8 mouse cellular contexts compared by ENCODE assay signal in the genomic region with DNA sequence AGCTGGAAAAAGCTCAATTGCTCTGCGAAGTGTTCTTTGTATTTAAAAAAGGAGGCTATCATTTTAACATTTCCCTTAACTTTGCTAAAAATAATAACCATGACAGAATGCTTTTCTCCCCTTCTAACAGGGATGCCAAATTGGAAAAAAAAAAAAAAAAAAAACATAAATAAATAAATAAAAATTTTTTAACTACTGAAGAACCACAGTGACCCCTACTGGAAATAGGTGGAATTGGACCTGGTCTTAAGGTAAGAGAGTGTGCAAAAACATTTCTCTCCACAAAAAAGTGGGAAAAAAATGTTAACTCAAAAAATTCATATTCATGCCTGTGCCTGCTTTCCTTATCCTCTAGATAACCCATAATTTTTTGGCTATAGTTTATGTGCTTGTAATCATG.
DNase-seq lines count a peak whose midpoint lies in the region; ATAC-seq and TF ChIP-seq lines count a peak whose summit lies in the region.
"Had no signal": no experiment of that assay in that cellular context is flagged by ENCODE, and none has a peak within 500 bp of the region (broad histone marks: within the 10 kb centered on the region; RNA-seq: fewer than 3 reads in every experiment).

No protein-coding gene starts in this region.

- no peaks in the 10 kb centered on the region for H3K36me3 ChIP-seq in hindbrain, postnatal 0 days (ENCODE audit: insufficient read depth, low read length)
- H3K36me3 ChIP-seq in hindbrain, embryonic 12.5 days, result no peaks in the 10 kb centered on the region
- H3K36me3 ChIP-seq: midbrain, embryonic 12.5 days had no signal

- peak; percentile 85 for DNase-seq in hindbrain, postnatal 0 days (ENCODE audit: low spot score)
- peak; percentile 8 for DNase-seq in thymus, postnatal 14 days
- no peak for DNase-seq in thymus, postnatal 25 days
- DNase-seq in cerebellum, adult 2 months, result peak in 1 of 2 experiments; percentile 39
- DNase-seq in lung, postnatal 10 days, result peak; percentile 49
- DNase-seq in spleen, adult 12 weeks (ENCODE audit: low spot score), result no peak

- no peaks in the 10 kb centered on the region for H3K4me1 ChIP-seq in hindbrain, postnatal 0 days (ENCODE audit: insufficient read depth, low read length)
- no peaks in the 10 kb centered on the region for H3K4me1 ChIP-seq in hindbrain, embryonic 12.5 days
- H3K4me1 ChIP-seq in cerebellum, adult 2 months (ENCODE audit: control insufficient read depth, insufficient read depth, low read length), result no peaks in the 10 kb centered on the region

- H3K9ac ChIP-seq in hindbrain, postnatal 0 days (replicated peaks; ENCODE audit: low read length), result no peak overlapping the region
- H3K9ac ChIP-seq in hindbrain, embryonic 12.5 days, result no peak overlapping the region
- H3K9ac ChIP-seq: midbrain, embryonic 12.5 days had no signal

- H3K4me2 ChIP-seq in hindbrain, postnatal 0 days (ENCODE audit: low read depth, low read length), result 0 out of 2 replicates have a peak overlapping the region, but pooled peaks have one; percentile 16
- no peak overlapping the region for H3K4me2 ChIP-seq in hindbrain, embryonic 12.5 days (replicated peaks)
- H3K4me2 ChIP-seq: midbrain, embryonic 12.5 days had no signal

- H3K27me3 ChIP-seq in hindbrain, postnatal 0 days (ENCODE audit: insufficient read depth, low read length), result no peaks in the 10 kb centered on the region
- H3K27me3 ChIP-seq in hindbrain, embryonic 12.5 days, result no peaks in the 10 kb centered on the region
- no peaks in the 10 kb centered on the region for H3K27me3 ChIP-seq in cerebellum, adult 2 months (ENCODE audit: control insufficient read depth, insufficient read depth, low read length)
- H3K27me3 ChIP-seq: midbrain, embryonic 12.5 days had no signal

- no peak for TF ChIP-seq POLR2A in cerebellum, adult 2 months (IDR thresholded peaks at IDR 0.05; ENCODE audit: borderline replicate concordance, insufficient read depth, low read length)

- no peak overlapping the region for H3K4me3 ChIP-seq in hindbrain, postnatal 0 days (ENCODE audit: low read length)
- no peak overlapping the region for H3K4me3 ChIP-seq in hindbrain, embryonic 12.5 days
- H3K4me3 ChIP-seq in cerebellum, adult 2 months (replicated peaks; ENCODE audit: insufficient read depth, low read depth, low read length), result no peak overlapping the region
- H3K4me3 ChIP-seq: midbrain, embryonic 12.5 days had no signal

- 19% methylated on average over 1 of the region's 1 CpGs for WGBS in hindbrain, postnatal 0 days
- 83% methylated on average over 1 of the region's 1 CpGs for WGBS in hindbrain, embryonic 12.5 days
- WGBS in cerebellum, adult 2 months, result 4% methylated on average over 1 of the region's 1 CpGs

- H3K27ac ChIP-seq in hindbrain, postnatal 0 days, result no peak overlapping the region
- H3K27ac ChIP-seq in hindbrain, embryonic 12.5 days, result no peak overlapping the region
- H3K27ac ChIP-seq in cerebellum, adult 2 months (ENCODE audit: insufficient read depth, low read length), result no peak overlapping the region
- H3K27ac ChIP-seq: midbrain, embryonic 12.5 days had no signal

- peak; percentile 74 for TF ChIP-seq CTCF in hindbrain, postnatal 0 days (IDR thresholded peaks at IDR 0.05; ENCODE audit: low read depth)
- peak; percentile 32; the same call in 1 of the 2 replicates for TF ChIP-seq CTCF in cerebellum, adult 2 months (IDR thresholded peaks at IDR 0.05; ENCODE audit: borderline replicate concordance, insufficient read depth, low read depth, low read length)

- no peak for ATAC-seq in hindbrain, postnatal 0 days
- ATAC-seq in hindbrain, embryonic 12.5 days (ENCODE audit: low FRiP score), result no peak

- H3K9me3 ChIP-seq in hindbrain, postnatal 0 days (ENCODE audit: low read length), result no peaks in the 10 kb centered on the region
- no peaks in the 10 kb centered on the region for H3K9me3 ChIP-seq in hindbrain, embryonic 12.5 days (replicated peaks)
- H3K9me3 ChIP-seq: midbrain, embryonic 12.5 days had no signal

Comparison
In these comparisons a context has a peak if more than half of its experiments do, and no peak if none do; other contexts are left out.
1. DNase-seq: peak in hindbrain, postnatal 0 days (single experiment), thymus, postnatal 14 days (single experiment) and lung, postnatal 10 days (single experiment); none in thymus, postnatal 25 days (single experiment) and spleen, adult 12 weeks (single experiment).